Mouse (Mus musculus): Measurements from ENCODE around the gene Gm10577.

DNA sequence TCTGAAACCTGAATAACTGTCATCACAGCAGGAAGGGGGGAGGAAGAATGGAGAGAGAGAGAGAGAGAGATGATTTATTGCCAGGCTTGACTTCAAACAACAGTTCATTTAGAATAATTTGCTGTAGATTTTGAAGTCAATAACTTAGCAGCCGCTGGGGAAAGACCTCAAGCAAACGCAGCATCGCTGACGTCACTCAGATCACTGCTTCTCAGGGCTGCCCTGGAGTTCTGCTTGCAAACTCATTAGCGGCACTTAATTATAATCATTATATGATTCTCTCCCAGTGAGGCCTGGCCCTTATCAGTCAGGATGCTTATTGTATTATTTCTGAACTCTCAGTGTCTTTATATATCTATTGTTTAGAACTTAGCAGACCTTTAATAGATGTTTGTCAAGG, 45.9 kb upstream of the Gm10577 start:
- TF ChIP-seq CTCF (IDR thresholded peaks at IDR 0.05; ENCODE audit: borderline replicate concordance, extremely low read depth, insufficient read depth, insufficient read length), result no peak
- TF ChIP-seq POLR2A (IDR thresholded peaks at IDR 0.05; ENCODE audit: borderline replicate concordance, extremely low read depth, insufficient read depth, insufficient read length, poor library complexity, severe bottlenecking), result no peak

Data from brain, embryonic 14.5 days (tissue).